ENCODE assay signal across 8 mouse cellular contexts in the genomic region with DNA sequence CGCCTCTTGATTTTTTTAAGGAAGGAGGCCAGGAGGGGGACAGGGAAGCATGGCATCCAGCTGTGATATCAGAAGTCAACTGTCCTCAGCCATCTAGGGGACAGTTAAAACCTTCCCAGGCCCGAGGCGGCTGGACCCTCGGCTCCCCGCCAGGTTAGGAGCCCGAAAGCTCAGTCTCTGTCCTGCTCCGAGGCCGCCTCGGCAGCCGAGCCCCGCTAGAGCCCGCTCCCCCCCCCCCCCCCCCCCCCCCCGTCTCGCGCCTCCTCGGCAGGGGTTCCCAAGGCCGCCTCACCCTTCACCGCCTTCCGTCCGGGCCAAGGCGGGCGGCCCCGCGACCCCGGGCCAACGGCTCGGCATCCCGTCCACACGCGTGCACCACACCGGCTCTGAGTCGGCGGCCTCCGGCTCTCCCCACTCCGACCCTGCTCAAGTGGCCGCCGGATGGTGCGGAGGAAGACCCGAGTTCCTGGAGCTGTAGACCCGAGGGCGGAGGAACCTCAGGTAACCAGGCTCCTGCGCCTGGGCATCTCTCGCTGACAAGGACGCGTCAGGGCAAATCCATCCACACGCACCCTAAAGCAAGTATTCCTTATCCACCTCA. TPM values are rescaled to one million over a fixed set of nuclear protein-coding genes. Genes with fewer than 3 reads are reported as not detected.
A peak's percentile ranks its signal among the peaks of the same experiment; 100 is the strongest.
DNase-seq lines count a peak whose midpoint lies in the region; TF ChIP-seq lines count a peak whose summit lies in the region.

A gene (plus strand): TSS at position 286 of the 601 bp plus-strand sequence.

- peak within 1 kb of the TSS; percentile 96 for H3K27ac ChIP-seq in left cerebral cortex, adult 2 months
- peak within 1 kb of the TSS; percentile 91 for H3K27ac ChIP-seq in MEL (ENCODE audit: control insufficient read depth, low read depth, low read length)
- peak within 1 kb of the TSS; percentile 75; the same call in 1 of the 2 replicates for H3K27ac ChIP-seq in cortical plate, adult 2 months (ENCODE audit: insufficient read depth, low read length)

- H3K79me2 ChIP-seq in MEL (ENCODE audit: control insufficient read depth, insufficient read depth, low read length, poor library complexity) = peaks cover 27% of the 10 kb centered on the region

- H3K36me3 ChIP-seq in MEL (ENCODE audit: control insufficient read depth in 1 of 2, insufficient read depth in 2 of 2, low read length in 2 of 2) = peaks cover 9 to 11% of the 10 kb centered on the region in 2 experiments

- peak in 1 of 2 experiments; percentile 70; a peak in 2 of 4 replicates for TF ChIP-seq POLR2A in MEL (IDR thresholded peaks at IDR 0.05; ENCODE audit: control insufficient read depth in 1 of 2, insufficient read depth in 1 of 2, low read depth in 1 of 2, low read length in 2 of 2, poor library complexity in 1 of 2)
- no peak for TF ChIP-seq POLR2A in cortical plate, adult 2 months (IDR thresholded peaks at IDR 0.05; ENCODE audit: extremely low read depth, insufficient read depth, low read length)

- H3K9me3 ChIP-seq in MEL (replicated peaks; ENCODE audit: insufficient read depth, low read length) = no peaks in the 10 kb centered on the region

- peaks cover 0 to 3% of the 10 kb centered on the region in 2 experiments; a peak in 1 of 4 replicates for H3K4me1 ChIP-seq in MEL (ENCODE audit: control insufficient read depth in 1 of 2, insufficient read depth in 2 of 2, low read length in 2 of 2)
- peaks cover 2% of the 10 kb centered on the region; the same call in 1 of the 2 replicates for H3K4me1 ChIP-seq in cortical plate, adult 2 months (ENCODE audit: control insufficient read depth, insufficient read depth, low read length)

- no peak for TF ChIP-seq CTCF in left cerebral cortex, adult 2 months (IDR thresholded peaks at IDR 0.05)
- TF ChIP-seq CTCF in MEL (IDR thresholded peaks at IDR 0.05 in 2 of 3, conservative IDR thresholded peaks at IDR 0.05 in 1 of 3; ENCODE audit: control insufficient read depth in 1 of 3, insufficient read depth in 1 of 3, low read depth in 2 of 3, low read length in 3 of 3, poor library complexity in 1 of 3, severe bottlenecking in 1 of 3) = no peak
- TF ChIP-seq CTCF in cortical plate, adult 2 months (IDR thresholded peaks at IDR 0.05; ENCODE audit: extremely low read depth, insufficient read depth, low read length) = no peak

- H3K27me3 ChIP-seq in MEL (ENCODE audit: control insufficient read depth in 1 of 2, insufficient read depth in 2 of 2, low read length in 2 of 2) = no peaks in the 10 kb centered on the region

- intact Hi-C loops in left cerebral cortex, adult 2 months (cut with DNase I) = loop anchor here (1.0 kb wide), 1 partner anchor 17 kb away; a partner anchor contains a TSS

- H3K4me3 ChIP-seq in left cerebral cortex, adult 2 months = peak within 1 kb of the TSS; percentile 74
- H3K4me3 ChIP-seq in MEL (ENCODE audit: control insufficient read depth in 1 of 2, insufficient read depth in 1 of 2, low read depth in 2 of 2, low read length in 2 of 2) = peak within 1 kb of the TSS; percentile 81 to 95
- peak within 1 kb of the TSS; percentile 75 for H3K4me3 ChIP-seq in cortical plate, adult 2 months (ENCODE audit: insufficient read depth, low read length)

- DNase-seq in left cerebral cortex, adult 2 months (ENCODE audit: extremely low spot score in 1 of 2, low spot score in 2 of 2) = peak in 1 of 2 experiments; percentile 22
- no peak for DNase-seq in left cerebral cortex, adult 9 months (ENCODE audit: low spot score in 2 of 2)
- DNase-seq in MEL (ENCODE audit: low read depth, low spot score) = no peak
- no peak for DNase-seq in heart, adult 8-10 months (ENCODE audit: low spot score)
- no peak for DNase-seq in layer of hippocampus, postnatal 14 days (ENCODE audit: low spot score in 2 of 2)
- peak; percentile 36 for DNase-seq in mesoderm, embryonic 11.5 days (ENCODE audit: low read depth, low spot score)
- DNase-seq in spleen, adult 12 weeks (ENCODE audit: low spot score) = no peak

- TF ChIP-seq EP300 in MEL (IDR thresholded peaks at IDR 0.05; ENCODE audit: low read depth in 1 of 2, low read length in 2 of 2) = no peak

- H3K9ac ChIP-seq in MEL (ENCODE audit: control insufficient read depth, low read depth, low read length, poor library complexity, severe bottlenecking) = peak within 1 kb of the TSS; percentile 96

- no peak for TF ChIP-seq RAD21 in MEL (IDR thresholded peaks at IDR 0.05; ENCODE audit: low read depth, low read length)

TF ChIP-seq in MEL, 35 proteins besides CTCF, POLR2A, EP300 and RAD21:
- TF ChIP-seq TCF12 (IDR thresholded peaks at IDR 0.05; ENCODE audit: low read depth, low read length) = no peak; the same call in 1 of the 2 replicates
- peak; percentile 66; the same call in 1 of the 2 replicates for TF ChIP-seq CHD1 (IDR thresholded peaks at IDR 0.05; ENCODE audit: low read depth, low read length)
- no peak for TF ChIP-seq POLR2AphosphoS5 (IDR thresholded peaks at IDR 0.05; ENCODE audit: borderline replicate concordance, low read depth, low read length)
- no peak for TF ChIP-seq GABPA (IDR thresholded peaks at IDR 0.05; ENCODE audit: low read depth, low read length)
- no peak for TF ChIP-seq ZNF384 (IDR thresholded peaks at IDR 0.05; ENCODE audit: low read depth, low read length)
- TF ChIP-seq UBTF (IDR thresholded peaks at IDR 0.05; ENCODE audit: borderline replicate concordance, insufficient read depth, low read depth, low read length) = peak; percentile 82; the same call in 1 of the 2 replicates
- TF ChIP-seq MXI1 (IDR thresholded peaks at IDR 0.05; ENCODE audit: low read depth, low read length) = no peak
TF ChIP-seq in MEL: peak in this region for 2.

RNA-seq across cellular contexts. Expression of the gene that starts here (rescaled TPM):
- 10 to 100 TPM; 24.9 to 27.5 TPM for total RNA-seq in left cerebral cortex, adult 2 months (2021)
- total RNA-seq in MEL (2012; rRNA removed) = 81.1 and 85.6 TPM in 2 replicates
- polyA plus RNA-seq in MEL (2012; ENCODE audit: insufficient read depth in 1 of 2, insufficient read length in 2 of 2, low read depth in 1 of 2, low replicate concordance in 2 of 2, missing spikeins in 1 of 2) = 10 to 100 TPM in 1 of 2 experiments, not detected in 1; 89.9 TPM
- polyA plus RNA-seq in cortical plate, adult 2 months (2012; rRNA removed) = 28.4 and 30.4 TPM in 2 replicates
- total RNA-seq in heart, adult 8-10 months (2022) = 10 to 100 TPM; 25.3 to 32.1 (median 30.4) TPM
- 10 to 100 TPM; 26.8 to 27.2 TPM for total RNA-seq in layer of hippocampus, postnatal 14 days (2021)
